Mouse (Mus musculus) R1 (cell line): Measurements from ENCODE around the gene Aurkb.
"Not testable (repeated sequence)": the region's sequence is repeated elsewhere in the genome, so short reads cannot be mapped to it uniquely, and the experiment has no call there.

Source experiments
- DNase-seq: peaks from one replicate; pipeline ENCODE4 v3.0.0-alpha.2; 2018; ENCODE audit warnings: low read depth, low spot score

Aurkb gene

DNA sequence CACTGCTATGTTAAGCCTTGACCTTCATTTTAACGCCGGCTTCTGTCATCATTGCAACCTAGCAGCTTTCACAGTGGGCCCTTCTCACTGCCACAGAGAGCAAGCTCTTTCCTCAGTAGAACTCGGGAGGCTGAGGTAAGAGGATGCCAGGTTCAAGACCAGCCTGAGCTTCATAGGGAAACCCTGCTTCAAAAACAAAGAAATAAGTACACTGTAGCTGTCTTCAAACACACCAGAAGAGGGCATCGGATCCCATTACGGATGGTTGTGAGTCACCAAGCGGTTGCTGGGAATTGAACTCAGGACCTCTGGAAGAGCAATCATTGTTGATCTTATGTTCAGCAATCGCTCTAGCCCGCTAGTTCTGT, 35.4 kb downstream of the Aurkb start:
- DNase-seq, result peak; percentile 65

DNA sequence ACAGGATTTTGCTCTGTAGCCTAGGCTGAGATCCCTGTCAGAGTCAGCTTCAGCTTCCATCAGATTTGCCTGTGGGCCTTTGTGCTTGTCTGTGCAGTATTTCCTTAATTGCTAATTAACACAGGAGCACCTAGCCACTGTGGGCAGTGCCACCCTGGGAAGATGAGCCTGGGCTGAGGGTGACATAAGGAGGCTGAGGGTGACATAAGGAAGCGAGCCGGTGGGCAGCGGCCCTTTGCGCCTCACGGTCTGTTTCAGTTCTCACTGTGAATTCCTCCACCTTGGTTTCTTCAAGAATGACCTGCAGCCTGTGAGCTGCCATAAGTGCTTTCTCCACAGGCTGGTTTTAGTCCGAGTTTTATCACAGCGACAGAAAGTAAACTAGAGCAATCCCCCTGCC, 36.2 kb downstream of the Aurkb start:
- no peak for DNase-seq

DNA sequence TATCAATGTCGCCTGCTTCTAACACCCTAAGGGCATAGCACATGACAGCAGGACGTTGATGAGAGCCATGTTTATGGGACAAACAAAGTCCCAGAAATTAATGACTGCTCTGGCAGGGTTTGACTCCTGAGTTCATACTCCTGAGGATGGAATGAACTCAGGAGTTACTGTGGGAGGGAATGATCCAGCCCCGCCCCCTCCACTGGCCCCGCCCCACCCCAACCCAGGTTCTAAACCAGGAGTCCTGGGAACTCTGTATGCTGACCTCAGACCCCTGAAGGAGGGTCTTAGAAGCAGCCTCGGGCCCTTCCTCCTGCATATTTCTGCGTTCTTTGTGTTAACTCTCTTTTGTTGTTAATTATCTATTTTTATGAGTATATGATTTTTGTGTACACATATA, 40.2 kb downstream of the Aurkb start:
- peak; percentile 58 for DNase-seq

DNA sequence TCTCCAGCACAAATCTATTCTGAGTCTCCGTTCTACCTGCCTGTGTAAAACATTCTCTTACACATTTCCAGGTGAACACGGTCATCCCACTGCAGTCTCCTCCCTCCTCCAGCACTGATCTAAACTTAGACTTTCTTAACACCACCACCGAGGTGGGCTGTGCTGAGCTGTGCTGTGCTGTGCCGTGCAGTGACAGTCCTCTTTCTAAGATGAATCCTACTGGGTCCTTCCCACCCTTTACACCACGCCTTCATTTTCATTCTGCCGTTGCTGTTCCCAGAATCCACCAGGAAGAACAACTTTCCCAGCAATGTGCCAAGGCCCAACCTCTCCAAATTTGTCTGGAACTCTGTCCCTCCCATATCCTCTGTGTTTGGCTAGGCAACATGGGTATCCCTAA, 40.9 kb downstream of the Aurkb start:
- DNase-seq, result no peak

DNA sequence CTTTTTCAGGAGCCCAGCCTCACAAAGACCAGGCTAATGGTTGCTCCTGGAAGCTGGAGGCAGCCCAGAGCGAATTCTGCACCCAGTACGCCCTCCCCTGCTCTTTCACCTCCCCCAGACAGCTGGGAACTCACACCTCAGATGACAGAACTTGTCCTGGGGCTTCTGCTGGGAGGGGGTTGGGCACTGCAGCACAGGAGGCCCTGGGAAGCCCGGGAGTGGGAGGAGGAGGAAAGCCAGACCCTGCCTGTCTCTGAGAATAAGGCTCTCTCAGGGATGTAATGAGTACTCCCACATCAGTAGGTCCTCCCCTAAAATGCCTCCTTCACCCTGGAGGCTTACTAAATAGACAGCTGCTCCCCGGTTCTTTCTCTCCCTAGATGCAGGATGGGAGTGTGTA, 41.6 kb downstream of the Aurkb start:
- no peak for DNase-seq

DNA sequence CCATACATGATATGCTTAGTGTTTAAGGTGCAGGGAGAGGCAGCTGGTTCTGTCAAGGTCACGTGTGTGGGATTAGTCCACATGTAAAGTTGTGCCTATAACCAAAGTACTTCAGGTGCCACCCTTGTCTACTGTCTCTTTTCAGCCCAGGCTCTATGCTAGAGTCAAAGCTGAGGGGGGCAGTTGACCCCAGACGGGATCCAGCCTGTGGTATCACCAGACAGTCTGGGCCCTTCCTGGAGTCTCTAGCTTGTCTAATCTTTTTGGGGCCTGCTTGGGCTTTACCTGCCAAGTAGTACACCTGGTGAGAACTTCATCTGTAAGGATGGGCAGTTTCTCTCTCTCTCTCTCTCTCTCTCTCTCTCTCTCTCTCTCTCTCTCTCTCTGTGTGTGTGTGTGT, 42.1 kb downstream of the Aurkb start:
- no peak for DNase-seq

DNA sequence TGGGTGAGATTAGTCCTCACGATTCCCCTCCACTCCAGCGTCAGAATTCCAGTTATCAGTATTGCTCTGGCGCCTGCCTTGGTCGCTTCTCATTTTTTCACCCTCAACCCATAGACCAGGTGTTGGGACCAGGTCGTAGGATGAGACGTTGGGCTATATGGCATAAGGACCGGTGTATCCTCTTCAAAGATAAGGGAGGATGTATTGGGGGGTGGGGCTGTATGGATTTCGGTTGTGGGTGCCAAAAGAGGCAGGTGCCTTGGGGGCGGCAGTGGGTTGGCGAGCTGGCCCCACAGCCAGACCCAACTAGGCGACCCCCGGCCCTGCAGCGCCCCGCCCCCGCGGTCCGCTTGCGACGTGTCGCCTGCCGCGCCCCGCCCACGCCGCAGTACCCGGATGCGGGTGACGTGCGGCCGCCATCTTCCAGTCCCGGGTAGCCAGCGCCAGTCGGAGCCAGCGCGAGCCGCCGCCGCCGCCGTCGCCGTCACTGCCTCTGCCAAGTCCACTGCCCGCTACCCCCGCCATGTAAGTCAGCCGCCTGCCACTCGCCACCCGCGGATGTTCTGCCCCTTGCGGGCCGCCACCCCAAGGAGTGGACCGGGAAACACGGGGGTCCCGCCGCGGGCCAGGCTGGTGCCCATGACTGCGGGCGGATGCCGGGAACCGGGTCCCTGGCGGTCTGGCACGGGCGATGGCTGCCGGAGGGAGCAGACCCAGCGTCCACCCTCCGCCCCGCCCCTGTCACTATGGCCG, 42.8 kb downstream of the Aurkb start, which contains the start of gene Vamp2:
Vamp2 (plus strand) TSS at position 388 of the 753 bp plus-strand sequence.
- peak; percentile 85 for DNase-seq

DNA sequence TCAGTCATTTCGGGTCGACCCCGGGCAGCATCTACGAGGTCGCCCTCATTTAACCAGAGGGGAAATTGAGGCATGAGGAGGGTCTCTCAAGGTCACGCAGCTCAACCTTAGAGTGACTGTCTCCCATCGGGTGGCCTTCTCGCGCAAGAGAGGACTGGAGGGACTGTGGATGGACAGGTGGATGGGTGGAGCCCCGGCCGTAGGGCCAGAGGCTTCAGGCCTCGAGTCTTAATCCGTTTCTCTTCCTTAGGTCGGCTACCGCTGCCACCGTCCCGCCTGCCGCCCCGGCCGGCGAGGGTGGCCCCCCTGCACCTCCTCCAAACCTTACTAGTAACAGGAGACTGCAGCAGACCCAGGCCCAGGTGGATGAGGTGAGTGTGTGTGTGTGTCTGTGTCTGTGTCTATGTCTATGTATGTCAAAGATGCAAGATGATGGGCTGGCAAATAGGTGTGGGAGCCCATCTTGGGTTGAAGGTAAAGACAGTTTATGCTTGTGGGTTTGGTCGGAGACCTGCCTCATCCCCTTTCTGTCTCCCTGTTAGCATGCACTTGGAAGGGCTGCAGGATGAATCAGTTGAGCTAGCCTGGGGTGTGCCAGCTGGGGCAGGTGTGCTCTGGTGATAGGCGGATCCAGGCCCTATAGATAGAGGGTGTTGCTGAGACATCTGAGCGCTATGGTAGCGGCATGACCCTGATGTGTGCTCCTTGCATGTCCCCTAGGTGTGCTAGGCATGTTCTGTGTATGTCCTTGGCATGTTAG, 43.6 kb downstream of the Aurkb start:
- no peak for DNase-seq

DNA sequence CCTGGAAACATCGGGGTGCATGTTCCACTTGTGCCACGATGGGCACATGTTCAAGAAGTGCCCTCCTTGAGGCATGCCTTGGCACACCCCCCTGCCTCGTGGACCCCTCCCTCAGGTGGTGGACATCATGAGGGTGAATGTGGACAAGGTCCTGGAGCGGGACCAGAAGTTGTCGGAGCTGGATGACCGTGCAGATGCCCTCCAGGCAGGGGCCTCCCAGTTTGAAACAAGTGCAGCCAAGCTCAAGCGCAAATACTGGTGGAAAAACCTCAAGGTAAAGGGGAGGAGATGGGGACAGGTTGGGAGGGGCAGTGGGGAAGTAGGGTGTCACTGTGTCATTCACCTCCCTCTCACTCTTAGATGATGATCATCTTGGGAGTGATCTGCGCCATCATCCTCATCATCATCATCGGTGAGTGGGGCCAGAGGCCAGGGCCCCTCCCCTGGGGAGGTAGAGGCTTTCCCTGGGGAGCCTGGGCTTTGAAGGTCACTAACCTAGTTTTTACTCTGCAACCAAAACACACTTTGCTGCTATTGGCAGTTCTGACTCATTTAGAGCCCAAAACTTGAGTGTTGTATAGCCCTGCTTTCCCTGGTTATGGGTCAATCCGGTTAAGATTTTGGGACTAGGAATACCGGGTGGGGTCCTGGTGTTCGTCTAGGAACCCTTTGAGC, 44.3 kb downstream of the Aurkb start:
- DNase-seq, result no peak

DNA sequence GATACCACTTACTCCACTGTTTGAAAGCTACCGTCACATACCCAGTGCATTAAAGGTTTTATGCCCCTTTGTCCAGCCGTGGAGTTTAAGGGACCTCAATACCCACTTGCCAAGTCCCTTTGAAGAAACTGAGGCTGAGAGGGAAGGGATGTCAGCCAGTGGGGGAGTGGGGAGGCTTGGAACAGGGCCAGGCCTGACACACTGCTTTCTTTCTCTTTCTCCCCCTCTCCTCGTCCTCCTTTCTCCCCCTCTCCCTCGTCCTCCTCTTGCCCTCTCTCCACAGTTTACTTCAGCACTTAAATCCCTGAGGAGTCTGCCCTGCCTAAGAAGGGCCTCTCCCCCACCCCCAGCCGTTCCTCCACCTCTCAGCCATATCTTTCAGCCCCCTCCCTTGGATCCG, 44.9 kb downstream of the Aurkb start:
- no peak for DNase-seq

DNA sequence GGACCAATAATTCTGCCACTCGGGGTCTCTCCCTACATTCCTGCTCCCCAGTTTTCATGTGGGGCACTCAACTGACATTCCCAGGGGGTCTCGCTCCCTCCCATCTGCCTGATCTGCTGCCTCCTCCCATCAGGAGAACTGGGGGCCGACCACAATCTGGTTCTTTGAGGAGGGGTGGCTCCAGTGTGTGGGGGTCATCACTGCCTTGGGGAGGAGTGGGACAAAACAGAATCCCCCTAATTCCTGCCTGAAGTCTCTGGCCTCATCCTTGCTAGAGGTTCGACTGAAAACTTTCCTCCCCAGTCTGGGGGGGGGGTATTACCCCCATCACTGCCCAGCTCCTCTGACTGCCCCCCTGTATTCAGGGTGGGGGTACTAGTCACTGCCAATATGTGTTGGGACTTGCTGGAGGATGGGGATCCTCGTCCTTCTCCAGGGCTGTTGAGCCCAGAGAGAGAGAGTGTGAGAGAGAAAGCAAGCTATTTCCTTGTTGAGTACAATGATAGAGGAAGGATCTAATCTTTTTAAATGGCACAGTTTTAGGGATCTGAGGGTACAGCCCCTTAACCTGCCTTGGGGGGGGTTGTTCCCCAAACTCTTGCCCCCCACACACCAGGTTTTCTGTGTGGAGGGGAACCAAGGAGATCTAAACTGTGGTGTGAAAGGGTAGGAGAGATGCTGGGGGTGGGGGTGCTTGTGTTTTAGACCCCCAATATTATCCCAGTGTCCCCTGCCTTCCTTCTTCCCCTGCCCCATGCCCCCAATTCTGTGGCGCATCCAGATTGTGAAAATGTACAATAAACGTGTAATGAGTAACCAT, 46.3 kb downstream of the Aurkb start:
- DNase-seq, result no peak

DNA sequence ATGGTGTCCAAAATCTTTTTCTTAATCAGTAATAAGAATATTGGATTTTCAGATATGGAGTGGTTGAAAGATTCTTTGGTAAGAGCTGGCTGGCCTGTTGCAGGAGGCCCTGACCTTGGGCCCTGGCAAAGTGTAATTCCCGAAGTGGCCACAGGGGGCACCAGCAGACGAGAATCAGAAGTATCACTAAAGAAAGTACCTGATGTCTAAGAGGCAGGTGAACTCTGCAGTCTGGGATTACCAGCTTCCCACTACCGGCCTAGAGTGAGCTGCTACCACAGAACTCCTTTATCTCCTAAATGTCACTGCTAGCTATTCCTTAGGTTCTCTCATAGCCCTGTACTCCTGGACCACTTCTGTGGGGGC, 46.9 kb downstream of the Aurkb start:
- peak; percentile 81 for DNase-seq

DNA sequence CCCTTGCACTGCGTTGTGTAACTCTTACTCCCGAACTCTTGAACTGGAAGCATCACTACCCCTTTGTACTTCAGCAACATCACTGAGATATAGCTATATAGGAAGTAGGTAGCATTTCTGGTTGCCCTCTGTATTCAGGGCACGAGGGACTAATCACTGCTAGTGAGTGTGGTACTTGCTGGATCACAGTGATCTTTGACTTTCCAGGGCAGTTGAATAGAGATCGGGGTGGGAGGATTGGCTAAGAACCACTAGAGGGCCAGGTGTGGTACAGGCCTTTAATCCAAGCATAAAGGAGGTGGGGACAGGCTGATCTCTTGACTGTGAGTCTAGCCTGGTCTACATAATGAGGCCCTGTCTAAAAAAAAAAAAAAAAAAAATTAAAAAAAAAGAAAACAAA, 47.4 kb downstream of the Aurkb start:
- DNase-seq, result peak; percentile 67

DNA sequence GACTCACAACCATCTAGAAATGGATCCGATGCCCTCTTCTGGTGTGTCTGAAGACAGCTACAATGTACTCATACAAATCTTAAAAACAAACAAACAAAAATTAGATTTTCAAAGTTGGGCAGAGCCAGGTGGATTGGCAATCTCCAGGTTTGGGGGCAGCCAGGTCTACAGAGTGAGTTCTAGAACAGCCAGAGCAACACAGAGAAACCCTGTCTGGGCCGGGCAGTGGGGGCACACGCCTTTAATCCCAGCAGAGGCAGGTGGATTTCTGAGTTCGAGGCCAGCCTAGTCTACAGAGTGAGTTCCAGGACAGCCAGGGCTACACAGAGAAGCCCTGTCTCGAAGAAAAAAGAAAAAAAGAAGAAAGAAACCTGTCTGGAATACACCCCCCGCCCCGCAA, 48.4 kb downstream of the Aurkb start:
- DNase-seq, result not testable (repeated sequence)

DNA sequence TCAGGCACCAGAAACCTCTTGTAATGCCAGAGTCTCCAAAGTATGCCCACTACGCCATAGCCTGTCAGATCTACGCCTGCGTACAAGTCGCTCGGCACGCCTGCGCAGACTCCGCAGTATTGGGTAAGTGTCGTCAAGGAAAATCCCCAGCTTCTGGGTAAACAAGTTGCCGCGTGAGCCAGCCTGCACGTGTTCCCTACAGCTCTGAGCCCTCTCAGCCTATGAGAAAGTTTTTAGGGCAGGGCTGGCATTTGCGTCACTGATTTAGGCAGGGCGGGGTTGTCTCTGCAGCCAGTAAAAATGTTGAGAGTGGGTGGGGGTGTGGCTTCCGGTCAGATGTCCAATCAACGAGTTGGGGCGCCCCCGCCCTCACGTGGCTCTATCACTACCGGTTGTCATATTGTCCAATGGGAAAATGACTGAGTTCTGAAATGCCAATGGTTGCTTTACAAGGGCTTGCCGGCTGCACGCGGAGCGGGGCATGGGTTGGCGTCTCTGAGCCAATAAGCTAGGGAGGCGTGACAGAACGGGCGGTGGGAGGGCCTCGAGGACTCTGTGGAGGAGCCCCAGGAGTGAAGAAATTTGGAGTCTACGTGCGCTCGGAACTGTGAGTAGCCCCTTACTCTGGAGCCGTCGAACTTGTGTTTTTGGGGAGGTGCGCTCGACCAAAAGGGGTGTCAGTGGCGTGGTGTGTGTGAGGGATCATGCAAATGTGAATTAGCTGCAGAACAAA, 49.4 kb downstream of the Aurkb start, which contains the start of gene Per1:
Per1 (plus strand) TSS at position 521 of the 733 bp plus-strand sequence.
- DNase-seq, result peak; percentile 100

DNA sequence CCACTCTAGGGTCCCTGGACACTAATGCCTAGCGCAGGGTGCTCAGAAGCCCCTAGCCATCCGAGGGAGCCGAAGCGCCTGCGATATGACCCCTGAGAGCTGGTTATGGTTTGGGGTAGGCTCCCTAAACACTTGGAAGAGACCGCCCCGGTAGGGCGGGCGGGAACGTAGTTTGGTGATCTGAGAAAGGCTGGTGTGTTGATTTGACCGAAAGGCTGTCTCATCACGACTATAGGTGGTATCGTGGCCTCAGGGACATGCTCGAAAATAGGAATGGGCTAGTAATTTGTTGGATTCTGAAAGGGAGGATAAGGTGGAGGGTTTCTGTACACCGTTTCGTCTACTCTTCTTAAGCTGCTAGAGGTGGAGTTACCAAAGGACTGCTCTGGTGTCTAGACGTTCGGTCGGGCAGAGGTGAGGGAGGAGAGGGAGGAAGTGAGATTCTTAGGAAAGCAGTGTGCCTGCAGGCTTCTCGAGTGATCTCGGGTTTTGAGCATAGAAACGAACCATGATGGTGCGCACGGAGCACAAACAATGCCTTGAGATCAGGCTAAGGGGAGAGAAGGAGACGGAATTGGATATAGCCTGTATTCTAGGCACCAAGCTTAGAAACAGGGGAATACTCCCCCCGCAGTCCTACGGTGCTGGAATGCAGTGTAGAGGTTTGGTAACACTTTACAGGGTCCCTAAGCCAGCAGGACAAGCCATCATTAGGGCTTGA, 50.2 kb downstream of the Aurkb start:
- DNase-seq, result no peak

DNA sequence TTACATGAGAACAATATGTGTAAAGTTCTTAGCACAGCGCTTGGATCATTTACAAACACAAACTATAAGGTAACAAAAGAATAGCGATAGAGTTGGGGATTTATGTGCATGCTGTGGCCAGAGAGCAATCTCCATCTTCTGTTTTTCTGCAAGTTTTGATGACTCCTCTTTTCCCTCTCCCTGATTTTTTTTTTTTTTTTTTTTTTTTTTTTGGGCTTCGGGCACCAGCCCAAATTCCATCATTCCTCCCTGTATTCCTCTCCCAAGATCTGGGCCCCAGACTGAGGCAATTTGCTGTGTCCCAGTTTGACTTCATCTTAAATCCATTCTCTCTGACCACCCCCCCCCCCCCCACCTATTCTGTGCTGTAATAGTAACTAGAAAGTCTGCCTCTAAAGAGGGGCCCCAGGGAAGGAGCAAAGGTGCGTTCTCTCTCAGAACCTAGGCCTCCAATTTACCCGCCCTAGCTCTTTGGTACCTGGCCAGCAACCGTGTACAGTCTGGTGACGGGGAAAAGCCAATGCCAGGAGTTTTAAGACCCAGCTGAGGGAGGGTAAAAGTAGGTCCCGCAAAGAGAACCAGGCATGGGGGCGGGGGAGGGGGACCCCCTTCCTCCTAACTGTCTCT, 51.0 kb downstream of the Aurkb start:
- DNase-seq, result no peak

DNA sequence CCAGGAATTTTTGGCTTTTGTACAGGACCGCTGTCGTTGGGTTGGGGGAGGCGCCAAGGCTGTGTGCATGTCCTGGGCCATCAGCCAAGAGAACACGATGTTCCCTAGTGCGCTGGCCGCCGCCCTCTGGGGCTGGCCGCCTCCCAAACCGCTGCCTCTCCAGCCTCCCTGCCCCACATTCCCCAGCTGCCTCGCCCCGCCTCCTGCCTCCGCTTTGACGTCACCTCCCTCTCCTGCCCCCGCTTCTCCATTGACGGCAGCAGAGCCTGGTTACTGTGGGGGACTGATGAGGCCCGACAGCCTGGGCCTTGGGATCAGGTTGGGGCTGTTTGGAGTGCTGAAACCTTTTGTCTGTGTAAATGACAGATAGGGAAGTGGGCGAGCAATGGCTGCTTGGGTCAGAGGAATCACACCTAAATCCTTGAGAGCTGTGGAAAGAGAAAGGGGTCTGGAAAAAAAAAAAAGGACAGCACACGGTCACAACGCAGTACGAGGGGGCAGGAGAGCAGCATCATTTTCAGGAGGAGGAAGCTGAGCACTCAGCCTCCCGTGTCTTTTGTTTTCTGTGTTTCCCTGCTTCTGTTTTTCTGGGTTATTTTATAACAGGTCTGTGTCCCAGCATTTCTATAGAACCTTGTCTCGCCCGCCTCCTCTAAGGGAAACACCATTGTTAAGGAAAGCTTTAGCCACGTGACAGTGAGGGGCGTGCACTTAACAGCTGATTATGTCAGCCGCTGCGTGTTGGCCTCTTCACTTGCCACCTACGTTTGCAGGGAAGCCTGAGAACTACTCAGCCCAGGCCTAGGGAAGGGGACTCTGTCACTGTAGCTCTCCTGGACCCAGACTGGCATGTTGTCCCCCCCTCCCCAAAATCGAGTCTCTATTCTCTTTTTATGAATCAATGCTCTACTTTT, 51.8 kb downstream of the Aurkb start:
- peak; percentile 92 for DNase-seq
